Mouse (Mus musculus) activated CD4-positive, CD25-positive, alpha-beta regulatory T cell, adult 4 months (primary cell): ENCODE measurements around the gene Man1c1. TPM values are rescaled to one million over a fixed set of nuclear protein-coding genes. Genes with fewer than 3 reads are reported as not detected.

Experiments
- ATAC-seq: one replicate; pipeline ENCODE4 v1.8.0; 2017
- polyA plus RNA-seq, 2 experiments: library from polyadenylated mRNA; unstranded; fragments of 100-300 nt; shearing (Covaris generic); gene quantifications; one replicate each; pipeline ENCODE4 v1.2.1; 2017

Man1c1 gene
- polyA plus RNA-seq, 2 experiments from 2014 or later = 1.0 to 1.9 TPM

DNA sequence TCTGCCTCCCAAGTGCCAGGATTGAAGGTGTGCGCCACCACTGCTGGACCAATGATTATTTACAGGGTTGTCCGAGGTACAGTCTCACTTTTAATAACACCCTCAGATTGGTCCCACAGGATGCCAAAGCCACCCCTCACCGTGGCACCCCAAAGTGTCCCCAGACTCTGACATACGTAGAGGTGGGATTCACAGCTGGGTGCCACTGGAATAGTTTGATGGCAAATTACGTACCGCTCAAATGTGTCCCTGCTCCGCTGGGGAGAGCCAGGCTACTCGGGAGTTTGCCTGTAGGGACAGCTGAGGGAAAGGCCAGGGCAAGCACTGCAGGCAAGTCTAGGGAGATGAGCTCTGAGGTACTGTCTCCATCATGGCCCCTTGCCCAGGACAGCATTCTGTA is 30.9 kb downstream of the Man1c1 start:
- ATAC-seq = no peak

DNA sequence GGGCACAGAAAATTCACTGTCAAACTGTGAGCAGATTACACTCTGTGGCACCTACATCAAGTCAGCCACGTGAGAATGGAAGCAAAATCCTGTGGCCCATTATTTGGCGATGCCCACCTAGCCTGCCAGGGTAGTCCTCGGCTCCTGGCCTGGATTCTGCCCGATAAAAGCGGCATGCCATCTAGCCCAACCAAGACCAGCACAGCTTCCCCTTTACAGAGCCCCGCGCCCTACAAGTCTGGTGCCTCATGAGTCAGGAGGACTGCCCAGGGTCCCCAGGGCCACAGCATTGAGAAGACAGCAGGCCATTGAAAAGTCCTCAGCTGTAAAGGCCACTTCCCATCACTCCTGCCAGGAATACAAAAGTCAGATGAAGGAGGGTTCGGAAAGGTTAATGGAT is 31.8 kb downstream of the Man1c1 start:
- ATAC-seq = no peak

DNA sequence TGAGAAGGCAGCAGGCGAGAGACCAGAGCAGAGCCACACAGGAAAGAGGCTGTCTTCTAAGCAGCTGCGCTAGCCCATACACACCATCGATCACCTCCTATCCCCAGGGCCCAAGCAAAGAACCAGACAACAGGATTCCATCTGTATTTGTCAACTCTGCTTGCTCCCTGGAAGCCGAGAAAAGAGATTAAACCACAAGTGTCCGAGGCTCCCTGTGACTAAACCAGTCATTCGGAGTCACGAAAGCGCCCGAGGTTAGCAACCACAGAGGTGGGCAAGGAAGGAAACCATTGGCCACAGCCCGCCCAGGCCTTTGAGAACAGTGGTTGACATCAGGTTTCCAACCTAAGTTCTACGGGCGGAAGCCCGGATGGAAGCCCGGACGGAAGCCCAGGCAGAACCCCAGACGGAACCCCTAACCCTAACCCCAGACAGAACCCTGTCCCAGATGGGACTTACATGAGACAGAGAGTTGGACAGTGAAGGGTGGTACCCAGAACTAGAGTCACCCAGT is 32.4 kb downstream of the Man1c1 start:
- ATAC-seq = no peak

DNA sequence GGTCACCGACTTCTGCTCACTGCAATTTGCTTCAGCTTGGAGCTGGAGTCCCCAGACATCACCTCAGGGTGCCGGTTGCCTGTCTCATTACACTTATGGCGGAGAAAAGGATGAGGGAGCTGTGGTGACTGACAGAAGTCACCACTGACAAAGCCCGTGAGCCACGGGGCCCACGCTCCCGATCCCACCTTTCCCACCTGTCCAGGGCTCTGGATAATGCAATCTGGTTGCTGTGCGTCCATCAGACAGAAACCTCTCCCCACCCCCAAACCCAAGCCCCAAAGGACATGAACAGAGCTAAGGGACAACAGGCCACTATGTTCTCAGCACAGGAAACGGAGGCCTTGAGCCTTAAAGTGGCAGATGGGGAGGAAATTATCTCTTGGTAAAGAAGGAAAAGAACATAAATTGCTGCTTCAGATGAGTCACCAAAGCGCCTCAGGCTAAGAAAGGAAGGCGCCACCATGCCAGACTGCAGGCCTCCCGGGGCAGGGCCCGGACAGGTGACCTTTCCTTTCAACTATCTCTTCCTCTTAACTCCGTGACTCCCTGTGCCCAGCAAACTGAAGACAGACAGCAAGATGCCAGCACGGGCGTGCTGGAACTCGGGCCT is 34.2 kb downstream of the Man1c1 start:
- ATAC-seq = no peak

DNA sequence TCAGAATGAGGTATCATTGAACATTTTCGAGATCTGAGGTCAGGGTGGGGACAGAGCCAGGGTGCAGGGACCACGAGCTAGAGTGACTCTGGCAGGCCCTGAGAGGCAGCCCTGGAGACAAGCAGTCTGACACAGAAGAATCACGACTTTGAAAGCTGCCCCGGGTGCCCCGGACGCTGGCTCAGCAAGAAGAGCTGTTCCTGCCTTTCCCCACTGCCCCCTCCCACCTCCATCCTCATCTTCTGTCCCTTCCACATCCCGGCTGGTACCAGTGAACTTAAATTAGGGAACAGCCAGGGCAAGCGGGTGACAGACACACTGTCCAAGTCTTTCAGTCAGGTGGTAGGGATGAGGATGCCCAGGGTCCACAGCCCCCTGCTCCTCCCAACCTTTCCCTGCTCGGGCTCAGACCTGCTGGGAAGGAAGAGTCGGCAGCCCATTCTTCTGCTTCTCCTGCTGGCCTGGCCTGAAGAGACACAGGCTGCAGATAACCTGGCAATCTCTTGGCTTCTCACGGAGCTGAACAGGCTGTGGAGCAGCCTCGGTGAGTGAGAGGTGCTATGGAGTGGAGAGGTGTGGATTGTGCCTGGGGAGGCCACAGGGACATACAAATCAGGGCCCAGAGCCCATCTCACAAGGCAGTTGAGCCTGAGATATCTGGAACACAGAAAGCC is 35.6 kb downstream of the Man1c1 start:
- no peak for ATAC-seq

DNA sequence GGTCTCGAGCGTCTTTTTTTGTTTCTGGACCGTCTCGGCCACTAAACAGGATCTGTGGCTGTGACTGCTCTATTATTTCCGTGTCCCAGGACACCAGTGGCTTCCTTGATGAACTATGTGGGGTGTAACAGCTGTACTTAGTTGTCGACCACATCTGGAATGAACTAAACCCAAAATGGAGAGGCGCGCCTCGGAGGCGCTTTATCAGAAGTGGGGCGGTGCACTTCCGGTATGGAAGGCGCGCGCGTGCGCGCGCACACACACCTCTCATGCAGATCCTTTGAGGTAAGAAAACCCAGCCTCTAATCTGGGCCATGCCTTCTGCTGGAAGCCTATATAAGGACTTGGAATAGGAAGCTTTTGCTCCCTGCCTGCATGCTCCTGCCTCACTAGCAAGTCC is 37.7 kb downstream of the Man1c1 start:
- ATAC-seq = no peak

DNA sequence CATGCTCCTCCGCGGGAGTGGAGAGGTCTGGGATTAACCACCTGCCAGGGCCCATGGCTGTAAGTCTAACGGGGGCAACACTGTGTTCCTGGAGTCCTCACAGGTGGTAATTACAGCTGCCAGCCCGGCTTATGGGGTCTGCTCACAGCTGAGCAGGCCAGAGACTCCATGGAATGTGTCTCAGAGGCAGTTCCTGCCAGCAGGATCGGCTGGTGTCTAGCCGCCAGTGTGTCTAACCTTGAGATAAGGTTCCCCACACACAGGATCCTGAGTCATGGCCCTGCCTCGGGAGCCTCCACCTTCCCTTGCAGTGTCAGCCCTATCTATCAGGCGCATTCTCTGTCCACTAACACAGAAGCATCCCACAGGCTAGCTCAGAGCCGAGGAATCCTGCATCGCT is 41.0 kb downstream of the Man1c1 start:
- no peak for ATAC-seq

DNA sequence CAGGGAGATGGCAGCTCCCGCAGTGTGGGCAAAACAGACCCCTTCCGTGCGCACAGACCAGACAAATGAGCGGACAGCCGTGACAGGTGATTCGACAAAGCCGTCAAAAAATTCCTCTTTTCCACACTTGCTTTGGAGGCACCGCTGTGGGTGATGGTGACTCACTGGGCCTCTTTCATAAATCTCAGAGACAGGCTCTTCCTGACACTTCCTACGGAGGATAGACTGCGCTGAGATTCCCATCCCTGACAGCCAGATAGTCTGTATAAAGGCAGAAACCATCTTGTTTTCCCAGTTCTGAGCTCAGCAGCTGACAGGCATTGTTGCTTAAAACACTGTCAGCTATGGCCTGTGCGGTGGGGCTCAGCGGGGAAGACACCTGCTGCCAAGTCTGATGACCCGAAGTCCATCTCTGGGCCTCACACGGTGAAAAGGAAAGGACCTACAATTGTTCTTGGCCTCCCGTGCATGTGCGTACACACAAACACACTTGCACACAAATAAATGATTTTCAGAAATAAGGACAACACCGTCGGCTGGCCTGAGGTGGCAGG is 43.4 kb downstream of the Man1c1 start:
- ATAC-seq = no peak

DNA sequence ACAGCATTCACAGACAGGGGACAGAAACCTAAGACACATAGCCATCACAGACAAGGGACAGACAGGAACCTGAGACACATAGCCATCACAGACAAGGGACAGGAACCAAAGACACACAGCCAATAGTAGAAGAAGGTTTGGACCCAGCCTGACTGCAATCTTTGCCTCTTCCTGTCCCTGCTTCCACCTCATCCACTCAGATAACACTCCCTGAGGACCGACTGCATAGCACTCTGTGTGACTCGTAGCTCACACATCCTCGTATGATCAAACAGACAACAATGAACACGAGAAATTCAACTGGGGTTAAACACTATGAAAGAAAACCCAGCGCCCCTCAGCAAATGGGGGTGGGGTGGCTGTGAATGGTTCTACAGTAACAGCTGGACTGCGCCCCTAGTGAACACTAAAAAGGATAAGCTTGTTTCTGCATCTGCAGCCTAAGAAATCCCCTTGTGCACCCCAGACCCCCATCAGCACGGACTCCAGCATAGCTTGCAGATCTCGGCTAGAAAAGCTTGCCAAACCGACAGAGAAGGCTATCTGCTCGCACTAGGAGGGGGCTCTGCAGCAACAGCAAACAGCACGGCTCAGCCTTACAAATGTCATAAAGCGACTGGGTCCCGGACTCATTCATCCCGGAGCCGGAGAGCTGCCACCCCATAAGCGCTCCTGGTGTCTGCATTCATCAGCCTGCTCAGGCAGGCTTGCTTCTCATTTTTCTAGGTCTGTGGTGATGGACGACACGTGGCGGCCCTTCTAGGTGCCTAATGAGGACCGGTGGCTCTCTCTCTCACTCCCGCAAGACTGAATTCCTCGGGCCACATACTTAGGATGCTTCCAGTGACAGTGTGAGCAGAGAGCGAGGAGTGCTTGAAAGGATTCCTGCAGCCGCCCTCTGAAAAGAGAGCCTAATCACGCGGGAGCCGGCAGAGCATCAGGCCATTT is 44.5 kb downstream of the Man1c1 start:
- no peak for ATAC-seq

DNA sequence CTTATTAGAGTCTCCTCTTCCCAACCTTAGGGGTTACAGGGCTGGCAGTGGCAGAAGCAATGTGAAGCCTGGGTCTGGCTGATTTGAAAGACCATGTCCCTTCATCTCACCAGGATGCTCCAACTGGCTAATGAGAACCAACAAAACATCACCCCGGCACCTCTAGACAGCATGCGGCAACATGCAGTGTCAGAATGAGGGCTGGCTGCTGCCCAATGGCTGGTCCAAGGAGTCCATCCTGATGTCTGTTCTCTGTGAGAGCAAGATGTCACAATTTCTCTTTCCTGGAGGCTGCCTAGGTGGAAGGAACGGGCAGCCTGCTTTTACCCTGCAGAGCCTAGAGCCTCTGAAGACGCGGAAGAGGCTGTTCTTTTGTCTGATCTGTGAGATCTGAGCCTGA is 46.6 kb downstream of the Man1c1 start:
- no peak for ATAC-seq

DNA sequence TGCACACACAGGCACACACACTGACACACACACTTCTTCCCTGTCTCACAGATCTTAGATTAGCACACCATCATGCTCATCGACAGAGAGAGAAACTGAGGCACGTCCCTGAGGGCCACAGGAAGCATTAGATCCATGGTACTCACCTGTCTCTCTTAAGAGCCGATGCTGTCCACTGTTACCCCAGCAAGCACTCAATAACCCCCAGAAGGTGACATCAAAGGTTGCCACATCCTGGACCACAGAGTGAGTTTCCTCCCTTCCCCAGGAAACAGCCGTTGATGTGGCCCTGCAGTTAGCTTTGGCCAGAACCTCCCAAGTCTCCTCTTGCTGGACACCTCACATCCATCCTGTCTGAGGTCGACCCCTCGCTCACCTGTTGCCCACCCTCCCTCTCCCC is 49.7 kb downstream of the Man1c1 start:
- ATAC-seq = peak; percentile 63

DNA sequence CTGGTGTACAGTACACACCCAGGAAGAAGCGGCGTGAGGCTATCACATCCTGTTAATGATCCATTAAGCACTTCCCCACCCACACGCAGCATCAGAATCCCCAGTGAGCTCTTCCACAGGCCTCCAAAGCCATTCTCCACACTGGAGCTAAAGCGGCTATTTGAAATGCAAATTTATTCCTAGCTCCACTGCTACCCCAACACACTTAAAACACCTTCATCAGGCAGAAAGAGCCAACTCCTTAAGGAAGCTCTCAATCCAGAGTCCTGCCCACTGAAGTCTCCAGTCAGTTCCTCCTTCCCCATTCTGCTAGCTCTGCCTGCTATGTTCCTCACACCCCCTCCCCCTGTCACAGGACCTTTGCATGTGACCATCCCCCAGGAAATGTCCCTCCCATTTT is 51.4 kb downstream of the Man1c1 start:
- ATAC-seq = no peak

DNA sequence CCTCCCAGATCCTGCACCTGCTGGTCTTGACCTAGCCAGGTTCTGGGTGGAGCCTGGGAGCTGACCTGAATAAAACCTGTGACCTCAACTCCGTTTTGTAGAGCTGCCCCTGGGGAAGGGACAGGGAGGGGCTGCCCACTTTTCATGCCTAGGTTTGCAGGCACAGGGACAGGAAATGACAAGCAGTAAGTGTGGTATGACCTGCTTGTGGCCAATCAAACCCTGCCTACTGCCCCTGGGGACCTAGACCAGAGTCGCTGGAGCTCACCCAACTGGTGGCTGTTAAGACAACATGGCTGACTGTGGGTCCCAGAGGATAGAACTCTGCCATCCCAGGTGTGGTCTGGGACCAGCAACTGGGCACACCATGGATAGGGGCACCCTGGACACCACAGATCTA is 51.9 kb downstream of the Man1c1 start:
- ATAC-seq = no peak

DNA sequence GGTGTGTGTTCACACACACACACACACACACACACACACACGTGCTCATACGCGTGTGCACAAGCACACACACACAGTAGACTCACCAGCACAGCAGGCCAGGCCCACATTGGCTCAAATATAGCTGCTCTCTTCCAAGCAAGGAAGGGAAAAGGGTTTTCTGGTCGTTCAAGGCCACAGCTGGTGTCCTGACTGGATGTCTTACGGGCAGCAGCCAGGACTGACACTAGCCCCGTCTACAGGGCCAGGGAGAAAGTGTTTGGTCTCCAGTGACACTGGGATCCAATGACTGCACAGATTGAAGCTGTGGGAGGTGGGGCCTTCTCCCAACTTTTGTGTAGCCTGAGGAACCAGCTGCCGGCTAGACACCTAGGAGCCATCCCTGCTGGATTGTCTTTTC is 52.7 kb downstream of the Man1c1 start:
- no peak for ATAC-seq

DNA sequence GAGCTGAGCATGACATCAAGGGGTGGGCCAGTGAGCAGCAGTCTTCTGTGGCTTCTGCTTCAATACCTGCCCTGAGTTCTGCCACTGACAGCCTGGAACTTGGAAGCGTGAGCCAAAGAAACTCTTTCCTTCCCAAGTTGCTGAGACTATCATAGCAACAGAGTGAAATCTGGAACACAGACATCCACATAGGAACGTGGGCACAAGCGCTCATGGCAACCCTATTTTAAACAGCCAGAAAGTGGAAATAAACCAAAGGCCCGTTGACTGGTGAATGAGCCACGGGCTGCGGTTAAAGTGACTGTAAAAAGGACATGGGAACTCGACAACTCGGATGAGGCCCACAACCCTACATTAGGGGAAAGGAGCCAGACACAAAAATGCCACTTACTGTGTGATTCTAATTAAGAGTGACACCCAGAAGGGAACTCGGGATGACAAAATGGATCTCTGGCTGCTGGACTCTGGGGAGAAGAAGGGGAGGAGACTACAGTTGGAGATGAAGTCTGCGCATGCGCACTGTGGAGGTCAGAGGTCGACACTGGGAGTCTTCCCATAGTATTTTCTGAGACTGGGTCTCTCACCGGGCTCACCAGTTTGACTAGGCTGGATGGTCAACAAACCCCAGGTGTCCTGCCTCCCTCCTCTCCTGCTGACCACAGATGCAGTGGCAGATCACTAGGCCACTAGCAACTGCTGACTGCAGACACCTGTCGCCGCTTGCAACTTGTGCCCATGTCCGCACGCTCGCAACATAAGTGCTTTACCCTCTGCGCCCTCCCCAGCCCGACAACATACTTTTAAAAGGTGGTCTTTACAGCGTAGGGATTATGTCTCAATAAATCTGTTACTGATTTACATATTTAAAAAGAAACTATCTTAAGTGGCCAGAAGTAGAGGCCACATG is 58.8 kb downstream of the Man1c1 start:
- no peak for ATAC-seq

DNA sequence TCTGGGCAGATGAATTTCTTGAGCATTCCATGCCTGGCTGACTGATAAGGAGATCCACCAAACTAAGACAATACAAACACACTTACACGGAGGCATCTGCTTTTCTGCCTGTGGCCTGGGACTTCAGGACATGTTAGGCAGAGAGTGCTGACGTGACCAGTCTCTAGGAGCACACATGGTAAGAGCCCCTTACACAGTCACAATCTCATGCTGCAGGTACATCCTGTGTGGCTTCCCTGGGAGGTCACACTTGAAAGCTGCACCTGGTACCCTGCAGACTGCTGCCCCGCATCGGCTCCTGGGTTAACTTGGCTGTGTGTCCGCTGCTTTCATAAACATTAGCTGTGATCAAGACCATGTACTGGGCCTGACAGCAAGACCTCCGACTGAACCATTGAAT is 59.7 kb downstream of the Man1c1 start:
- ATAC-seq = no peak

DNA sequence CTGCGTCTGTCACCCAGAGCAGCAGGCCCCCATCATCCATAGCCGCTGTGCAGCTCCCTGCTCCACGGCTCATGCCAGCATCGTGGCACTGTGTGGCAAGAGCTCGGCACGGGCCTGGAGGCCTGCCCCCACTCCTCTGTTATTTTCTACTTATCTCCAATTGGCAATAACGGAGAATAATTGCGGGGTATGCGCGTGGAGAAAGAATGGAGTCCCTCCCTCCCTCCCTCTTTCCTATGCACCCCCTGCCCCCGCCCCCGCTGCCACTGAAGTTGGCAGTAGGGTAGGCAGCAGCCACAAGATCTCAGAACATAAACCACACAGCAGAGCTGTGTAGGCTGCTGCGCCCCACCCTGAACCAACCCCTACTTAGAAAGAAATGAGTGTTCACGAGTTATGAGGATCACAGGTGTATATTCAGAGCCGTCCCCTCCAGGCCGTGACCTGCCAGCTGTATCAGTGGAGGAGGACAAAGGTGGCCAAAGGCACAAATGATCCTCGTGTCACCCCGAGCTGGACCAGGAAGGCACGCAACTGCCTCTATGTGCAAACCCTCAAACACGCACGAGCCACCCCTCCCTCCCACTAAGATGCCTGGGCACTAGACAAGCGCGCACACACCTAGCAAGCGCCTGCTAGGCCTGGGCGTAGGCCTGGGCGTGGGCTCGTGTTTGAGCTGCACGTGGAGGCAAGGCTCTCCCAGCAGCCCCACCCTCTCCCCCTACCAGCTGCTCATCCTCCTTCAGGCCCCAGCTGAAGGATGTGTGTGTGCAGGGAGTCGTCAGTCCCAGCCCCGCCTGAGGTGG is 62.2 kb downstream of the Man1c1 start:
- ATAC-seq = no peak

DNA sequence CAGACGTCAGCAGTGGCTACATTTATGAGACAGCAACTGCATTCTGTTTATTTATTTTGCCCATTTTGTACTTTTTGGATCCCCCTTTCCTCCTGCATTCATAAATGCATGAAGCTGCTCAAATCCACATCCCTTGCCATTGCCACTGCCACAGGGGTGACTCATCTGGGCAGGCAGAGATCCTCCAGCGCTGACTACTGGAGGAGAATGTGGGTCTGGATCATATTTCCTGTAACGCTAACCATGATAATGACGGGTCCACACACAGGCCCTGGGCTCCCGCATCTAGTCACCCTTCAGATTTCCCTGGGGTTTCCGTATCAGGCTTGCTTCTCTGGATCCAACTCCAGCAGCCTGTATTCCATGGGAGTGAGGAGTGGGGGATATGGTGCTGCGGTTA is 64.8 kb downstream of the Man1c1 start:
- ATAC-seq = no peak

DNA sequence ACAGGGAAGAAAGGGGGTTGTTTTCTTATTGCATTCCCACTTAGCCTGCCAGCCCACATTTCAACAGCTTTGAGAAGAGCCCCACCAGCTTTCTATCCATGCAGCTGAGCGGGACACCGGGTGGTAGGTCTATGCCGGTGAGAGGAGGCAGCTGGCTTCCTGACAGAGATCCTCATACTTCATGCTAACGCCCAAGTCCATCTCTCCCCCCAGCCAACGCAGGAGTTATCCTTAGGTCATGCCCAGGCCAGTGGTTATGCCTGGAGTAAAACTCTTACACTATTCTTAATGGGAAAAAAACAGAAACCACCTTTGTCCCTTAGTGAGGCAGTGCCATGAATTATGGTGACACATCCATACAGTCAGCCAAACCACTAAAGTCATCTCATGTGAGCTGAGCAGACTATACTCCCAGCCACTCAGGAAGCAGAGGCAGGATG is 66.0 kb downstream of the Man1c1 start:
- ATAC-seq = no peak

DNA sequence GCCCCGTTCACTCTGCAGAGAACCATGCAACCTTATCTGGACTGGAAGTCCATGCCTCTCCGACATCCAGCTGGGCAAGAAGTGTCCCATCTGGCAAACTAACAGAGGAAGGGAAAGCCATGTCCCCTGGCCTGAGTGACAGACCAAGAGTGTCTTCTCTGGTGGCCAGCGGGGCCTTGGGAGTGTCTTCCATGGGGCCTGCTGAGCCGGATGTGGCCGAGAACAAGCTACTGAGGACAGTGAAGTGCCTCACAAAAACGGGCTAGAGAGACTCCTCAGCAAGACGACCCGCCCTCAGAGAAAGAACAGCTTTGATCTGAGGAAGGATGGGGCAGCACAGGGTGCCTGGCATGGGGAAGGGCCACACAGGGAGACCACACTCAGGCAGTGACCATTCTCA is 67.7 kb downstream of the Man1c1 start:
- no peak for ATAC-seq

DNA sequence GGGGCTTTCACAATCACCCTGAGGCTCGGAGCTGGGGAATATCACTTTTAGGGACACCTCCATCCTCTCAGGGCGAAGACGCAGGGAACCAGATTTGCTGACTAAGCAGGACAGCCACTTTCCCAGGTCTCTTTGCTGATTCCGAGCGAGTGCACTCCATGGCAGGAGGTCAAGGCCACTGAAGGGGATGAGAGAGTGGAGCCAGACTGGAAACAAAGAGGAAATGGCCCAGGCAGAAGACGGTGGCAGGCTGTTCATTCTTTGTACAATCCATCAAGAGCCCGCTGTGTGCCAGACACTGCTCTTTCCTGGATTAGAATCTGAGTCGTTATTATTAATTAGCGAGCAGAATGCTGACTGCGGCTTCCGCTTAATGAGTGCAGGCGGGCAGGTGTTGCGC is 70.1 kb downstream of the Man1c1 start:
- ATAC-seq = no peak
